Mouse (Mus musculus) intestine, embryonic 16.5 days (tissue): Measurements from ENCODE around the gene Lmx1a. TPM values are rescaled to one million over a fixed set of nuclear protein-coding genes. Genes with fewer than 3 reads are reported as not detected.

Experiments used
- ATAC-seq: fragments of 200-750 bp; cut with Nextera tagmentation; 2 replicates; pipeline ENCODE4 v1.8.0; 2017; ENCODE audit warnings: moderate TSS enrichment, moderate library complexity
- H3K27ac ChIP-seq: fragments of 300-500 bp; sonication (generic); 2 replicates; pipeline ENCODE4 v1.5.1; 2014; ENCODE audit warnings: mild to moderate bottlenecking, low read length
- H3K27me3 ChIP-seq: fragments of 300-500 bp; sonication (generic); replicated peaks from 2 replicates; pipeline ENCODE4 v1.6.1; 2014; ENCODE audit warnings: low read length, control low read depth, mixed read lengths; ENCODE audit not compliant: control insufficient read depth, insufficient read depth
- H3K36me3 ChIP-seq: fragments of 300-500 bp; sonication (generic); 2 replicates; pipeline ENCODE4 v1.6.1; 2014; ENCODE audit warnings: low read length, control low read depth; ENCODE audit not compliant: control insufficient read depth, insufficient read depth
- H3K4me1 ChIP-seq: fragments of 300-500 bp; sonication (generic); 2 replicates; pipeline ENCODE4 v1.6.1; 2014; ENCODE audit warnings: low read length, control low read depth, mixed read lengths; ENCODE audit not compliant: control insufficient read depth, insufficient read depth
- H3K4me2 ChIP-seq: fragments of 300-500 bp; sonication (generic); 2 replicates; pipeline ENCODE4 v1.6.1; 2014; ENCODE audit warnings: low read depth, low read length, control low read depth
- H3K4me3 ChIP-seq: fragments of 300-500 bp; sonication (generic); 2 replicates; pipeline ENCODE4 v1.5.1; 2014; ENCODE audit warnings: mild to moderate bottlenecking, low read length
- H3K9ac ChIP-seq: fragments of 300-500 bp; sonication (generic); 2 replicates; pipeline ENCODE4 v1.6.1; 2014; ENCODE audit warnings: low read depth, low read length
- H3K9me3 ChIP-seq: fragments of 300-500 bp; sonication (generic); 2 replicates; pipeline ENCODE4 v1.6.1; 2016; ENCODE audit warnings: low read length, control low read depth; ENCODE audit not compliant: control insufficient read depth
- WGBS: fragments of 180-500 bp; shearing (Covaris S2); extraction: QIAGEN DNeasy Blood & Tissue Kit; methylation state at CpG from one replicate; pipeline ENCODE4 v1.1.7; 2014; 5-methylcytosine and 5-hydroxymethylcytosine counted together
- polyA plus RNA-seq: library from polyadenylated mRNA; unstranded; fragments of >200 nt; fragmentation: Nextera tagmentation; extraction: Ambion mirVana; gene quantifications from 2 replicates; pipeline ENCODE4 v1.2.1, GENCODE M21; 2015

Gene Lmx1a
- polyA plus RNA-seq, 1 experiment from 2014 or later = 0.54 TPM

GRCm38 (mm10) chr1:167885776-167886175 is 196.7 kb downstream of the Lmx1a start:
- Histone ChIP-seq H3K4me1 (no peaks in the 10 kb centered on the region), H3K9me3 (no peaks in the 10 kb centered on the region), H3K4me2 (no peak overlapping the region), H3K27ac (no peak overlapping the region), H3K4me3 (no peak overlapping the region), H3K27me3 (no peaks in the 10 kb centered on the region), H3K9ac (no peak overlapping the region), H3K36me3 (no peaks in the 10 kb centered on the region)
- 93% methylated on average over 5 of the region's 5 CpGs for WGBS
- ATAC-seq = no peak

- H3K27ac ChIP-seq = no peak overlapping the region
- no peak overlapping the region for H3K4me3 ChIP-seq
- no peak overlapping the region for H3K4me2 ChIP-seq
- no peak for ATAC-seq
- no peaks in the 10 kb centered on the region for H3K9me3 ChIP-seq
- no peaks in the 10 kb centered on the region for H3K36me3 ChIP-seq
- 67% methylated on average over 5 of the region's 5 CpGs for WGBS
- H3K4me1 ChIP-seq = no peaks in the 10 kb centered on the region
- H3K27me3 ChIP-seq = no peaks in the 10 kb centered on the region
- H3K9ac ChIP-seq = no peak overlapping the region
These were observed 199.1 kb downstream of the Lmx1a start for GRCm38 (mm10) chr1:167888120-167888519.

DNA sequence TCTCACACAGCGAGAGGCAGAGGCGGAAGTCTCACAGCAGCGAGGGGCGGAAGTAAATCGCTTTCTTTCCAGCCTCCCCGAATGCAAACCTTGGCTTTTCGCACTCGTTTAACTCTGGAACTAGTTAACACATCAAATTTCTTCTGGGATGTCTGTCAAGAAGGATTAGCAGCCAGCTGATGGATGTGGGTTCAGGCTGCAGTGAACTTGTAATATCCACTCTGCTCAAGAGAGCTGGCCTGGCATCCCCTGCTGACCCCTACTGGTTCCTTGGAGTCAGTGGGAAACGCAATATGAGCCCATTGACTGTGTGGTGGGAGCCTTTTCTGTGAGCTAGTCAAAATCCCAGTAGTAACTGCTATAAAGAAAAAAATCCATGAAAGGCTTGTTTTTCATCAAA is 199.8 kb downstream of the Lmx1a start:
- H3K4me2 ChIP-seq = peak overlapping the region; percentile 40
- no peaks in the 10 kb centered on the region for H3K9me3 ChIP-seq
- peak overlapping the region; percentile 4 for H3K4me3 ChIP-seq
- 27% methylated on average over 9 of the region's 9 CpGs for WGBS
- no peaks in the 10 kb centered on the region for H3K4me1 ChIP-seq
- no peak overlapping the region for H3K9ac ChIP-seq
- ATAC-seq = no peak
- no peaks in the 10 kb centered on the region for H3K36me3 ChIP-seq
- no peak overlapping the region for H3K27ac ChIP-seq
- H3K27me3 ChIP-seq = no peaks in the 10 kb centered on the region

GRCm38 (mm10) chr1:167896234-167896633 is 207.2 kb downstream of the Lmx1a start:
- no peak overlapping the region for H3K4me2 ChIP-seq
- WGBS = 39% methylated on average over 7 of the region's 7 CpGs
- 0 out of 2 replicates have a peak, but pooled peaks have one; percentile 40 for ATAC-seq

More at GRCm38 (mm10) chr1:167896234-167896633, 207.2 kb downstream of the Lmx1a start:
- Histone ChIP-seq H3K4me1 (no peaks in the 10 kb centered on the region), H3K9me3 (no peaks in the 10 kb centered on the region), H3K36me3 (no peaks in the 10 kb centered on the region), H3K9ac (no peak overlapping the region), H3K27me3 (no peaks in the 10 kb centered on the region), H3K27ac (no peak overlapping the region), H3K4me3 (no peak overlapping the region)

Other genes with a start within 250 kb of the Lmx1a start
- gene Lrrc52, start 222.5 kb upstream of the Lmx1a start, polyA plus RNA-seq = 0.15 TPM in 1 of 2 replicates, not detected in the other
- gene Rxrg, start 90.9 kb upstream of the Lmx1a start, polyA plus RNA-seq = 0.87 and 1.3 TPM in 2 replicates